Mouse (Mus musculus) cerebral cortex, adult 2 months (tissue): Measurements from ENCODE around the gene Tm7sf3.

ENCODE experiments used
- WGBS: fragments of 180-500 bp; shearing (Covaris S2); methylation state at CpG from one replicate; pipeline ENCODE4 v1.1.7; 2018; 5-methylcytosine and 5-hydroxymethylcytosine counted together

Gene Tm7sf3

DNA sequence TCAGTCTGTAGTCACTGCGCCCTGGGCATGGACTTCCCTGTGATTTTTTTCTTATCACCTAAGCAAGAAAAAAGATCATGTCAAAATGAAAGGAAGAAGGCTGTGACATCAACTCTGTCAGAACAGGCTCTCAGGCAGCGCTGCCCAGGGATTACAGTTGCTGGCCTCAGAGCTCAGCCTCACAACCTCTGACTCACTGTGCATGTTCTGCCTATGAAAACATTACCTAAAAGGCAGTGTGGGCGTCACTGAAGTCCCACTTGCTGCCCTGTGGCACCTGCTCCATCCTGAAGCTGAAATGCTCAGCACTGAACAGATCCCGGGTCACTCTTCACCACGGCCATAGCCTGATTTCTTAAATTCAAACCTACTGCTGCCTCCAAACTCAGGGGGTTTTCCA is 29.9 kb downstream of the Tm7sf3 start:
- 90% methylated on average over 5 of the region's 5 CpGs for WGBS

DNA sequence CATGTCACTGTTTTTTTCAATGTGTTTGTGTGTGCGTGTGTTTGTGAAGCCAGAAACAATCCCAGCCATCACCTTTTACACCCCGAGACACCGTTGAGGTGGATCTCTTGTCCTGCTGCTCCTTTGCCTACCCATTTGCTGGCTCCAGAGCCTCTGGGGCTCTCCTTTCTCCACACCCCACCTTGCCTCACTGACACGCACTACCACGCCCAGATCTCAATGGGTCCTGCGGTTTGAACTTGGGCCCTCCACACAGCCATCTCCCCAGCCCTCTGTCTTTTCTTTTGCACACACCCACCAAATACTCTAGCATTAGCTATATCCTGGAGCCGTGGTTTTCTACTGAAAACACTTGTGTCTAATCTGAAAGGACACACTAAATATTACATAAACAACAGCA is 30.7 kb downstream of the Tm7sf3 start:
- WGBS: 92% methylated on average over 7 of the region's 7 CpGs

- WGBS: 73% methylated on average over 6 of the region's 6 CpGs
Observed at GRCm38 (mm10) chr6:146611385-146611784, 31.2 kb downstream of the Tm7sf3 start.

- WGBS: 68% methylated on average over 10 of the region's 10 CpGs
Observed at GRCm38 (mm10) chr6:146603651-146604050, 39.0 kb downstream of the Tm7sf3 start.

DNA sequence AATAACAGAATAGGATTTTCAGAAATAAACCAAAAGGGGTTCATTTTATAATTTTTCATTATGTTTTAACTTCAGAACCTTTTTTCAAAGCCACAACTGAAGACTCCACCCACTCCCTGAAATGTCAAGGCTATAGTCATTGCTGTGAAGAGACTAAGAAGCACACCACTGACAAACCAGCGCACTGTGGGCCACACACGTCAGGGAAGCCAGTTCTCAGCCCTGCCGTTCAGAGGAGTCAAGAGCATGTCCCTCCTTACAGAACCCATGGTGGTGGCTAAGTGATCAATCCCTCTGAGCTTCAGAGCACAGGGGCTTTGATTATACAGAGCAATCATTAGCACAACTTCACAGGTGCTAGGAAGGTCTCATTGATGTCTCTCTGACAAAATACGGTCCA is 40.0 kb downstream of the Tm7sf3 start:
- WGBS: 60% methylated on average over 4 of the region's 4 CpGs

DNA sequence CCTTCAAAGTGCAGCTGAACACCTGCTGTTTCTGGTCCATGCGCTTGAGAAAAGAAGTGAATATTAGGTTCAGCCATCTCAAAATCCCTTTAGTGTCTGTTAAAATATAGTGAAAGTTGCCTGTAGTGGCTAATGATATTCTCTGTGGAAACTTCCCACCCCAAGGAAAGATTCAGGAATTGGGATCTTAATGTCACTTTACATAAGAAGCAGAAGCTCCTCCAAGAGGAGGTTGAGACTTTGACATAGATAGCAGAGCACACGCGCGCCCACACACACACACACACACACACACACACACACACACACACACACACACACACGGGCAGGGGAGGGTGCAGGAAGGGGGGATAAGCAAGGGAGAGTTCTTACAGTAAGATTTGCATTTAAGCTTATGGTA is 57.5 kb downstream of the Tm7sf3 start:
- WGBS: 50% methylated on average over 4 of the region's 5 CpGs

DNA sequence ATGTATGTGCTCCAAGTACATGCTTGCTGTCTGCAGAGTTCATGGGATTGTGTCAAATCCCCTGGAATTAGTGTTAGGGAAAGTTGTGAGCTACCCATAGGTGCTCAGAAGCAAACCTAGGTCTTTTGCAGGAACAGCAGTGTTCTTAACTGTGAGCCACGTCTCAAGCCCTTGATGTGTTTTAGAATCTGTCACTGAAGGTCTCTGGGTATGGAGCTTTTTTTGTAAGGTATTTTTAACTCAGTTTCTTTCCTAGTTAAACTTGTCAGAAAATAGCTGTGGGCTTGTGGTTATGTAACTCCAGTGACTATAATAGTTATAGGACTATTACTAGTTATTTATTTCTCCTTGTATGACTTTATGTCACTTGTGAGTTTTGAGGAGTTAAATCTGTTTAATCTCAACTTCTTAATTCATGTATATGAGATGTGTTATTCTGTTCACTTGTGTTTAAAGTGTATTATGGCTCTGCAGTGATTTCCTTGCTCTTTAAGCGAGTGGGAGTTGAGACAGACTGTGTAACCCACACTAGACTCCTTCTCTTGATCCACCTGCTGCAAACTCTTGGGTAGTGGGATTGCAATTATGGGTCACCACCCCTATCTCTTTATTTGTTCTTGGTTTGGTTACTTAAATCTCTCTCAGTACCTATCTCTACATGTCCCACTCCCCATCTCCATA is 59.1 kb downstream of the Tm7sf3 start:
- WGBS: 39% methylated on average over 2 of the region's 2 CpGs

- WGBS: 12% methylated on average over 2 of the region's 2 CpGs
Observed at GRCm38 (mm10) chr6:146580381-146580926, 62.2 kb downstream of the Tm7sf3 start.

- 2% methylated on average over 7 of the region's 7 CpGs for WGBS
Observed at GRCm38 (mm10) chr6:146578586-146578985, 64.0 kb downstream of the Tm7sf3 start.

GRCm38 (mm10) chr6:146578111-146578531 is 64.5 kb downstream of the Tm7sf3 start:
- under 1% methylated on average over 22 of the region's 22 CpGs for WGBS

DNA sequence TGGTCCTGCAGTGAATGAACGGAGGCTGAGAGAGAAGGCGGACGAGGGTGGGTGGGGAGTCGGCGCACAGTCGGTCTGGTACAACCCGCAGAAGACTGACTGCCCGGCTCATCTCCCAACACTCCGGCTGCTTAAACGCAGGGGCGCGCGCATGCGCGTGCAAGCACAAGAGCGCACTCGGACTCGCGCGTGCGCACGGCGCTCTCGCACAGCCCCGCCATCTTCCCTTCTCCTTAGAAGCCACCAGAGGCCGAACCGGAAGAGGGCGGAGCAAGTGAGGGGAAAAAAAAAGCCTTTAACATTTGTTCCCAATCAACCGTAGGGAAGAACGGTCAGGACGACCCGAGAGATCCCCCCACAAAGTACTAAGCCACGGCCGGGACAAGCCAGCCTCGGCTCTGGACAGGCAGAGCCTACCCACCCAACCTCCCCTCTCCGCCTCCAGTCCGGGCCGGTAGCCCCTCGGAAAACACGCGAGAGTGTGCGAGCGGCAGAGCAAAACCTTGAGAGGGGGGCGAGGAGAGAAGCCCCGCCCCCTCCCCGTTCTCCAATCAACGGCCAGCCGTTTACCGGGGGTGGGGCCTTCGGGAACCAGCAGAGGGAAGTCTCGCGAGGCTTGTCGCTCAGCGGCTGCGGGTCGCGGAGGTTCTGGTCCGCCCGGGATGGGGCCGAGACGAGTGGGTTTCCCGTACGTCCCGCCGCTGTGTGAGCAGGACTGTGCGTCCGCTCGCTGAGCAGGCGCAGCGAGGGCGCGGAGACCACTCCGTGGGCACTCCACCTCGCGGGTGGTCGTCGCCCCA is 65.1 kb downstream of the Tm7sf3 start, which contains the start of gene Ints13:
Ints13 (minus strand) TSS at position 526 of the 800 bp plus-strand sequence.
- WGBS: under 1% methylated on average over 77 of the region's 77 CpGs

DNA sequence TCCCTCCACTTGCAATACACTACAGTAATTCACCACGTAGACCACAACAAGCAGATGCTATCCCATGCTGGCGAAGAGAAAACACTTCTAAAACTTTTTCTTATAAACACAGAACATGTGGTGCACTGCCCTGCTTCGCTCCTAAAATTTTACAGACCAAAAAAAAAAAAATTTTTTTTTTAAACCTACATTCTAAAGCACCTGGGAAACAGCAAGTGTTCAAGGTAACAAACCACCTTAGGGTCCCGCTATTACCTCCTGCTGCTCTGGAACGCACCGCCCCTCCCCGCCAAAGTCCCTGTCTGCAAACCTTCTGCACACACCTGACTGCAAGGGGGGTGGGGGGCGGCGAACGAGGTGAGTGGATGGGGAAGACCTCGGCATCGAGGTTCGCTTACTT is 65.7 kb downstream of the Tm7sf3 start, which contains the start of gene Fgfr1op2:
Fgfr1op2 (plus strand) TSS at position 301 of the 400 bp plus-strand sequence.
- WGBS: under 1% methylated on average over 13 of the region's 13 CpGs

- WGBS: 96% methylated on average over 1 of the region's 1 CpGs
Observed at GRCm38 (mm10) chr6:146562461-146562860, 80.2 kb downstream of the Tm7sf3 start.
